ENCODE assay signal across 8 mouse cellular contexts in genomic region chr9:124439403-124439847, GRCm38 (mm10). TPM values are rescaled to one million over a fixed set of nuclear protein-coding genes. Genes with fewer than 3 reads are reported as not detected.
A peak's percentile ranks its signal among the peaks of the same experiment; 100 is the strongest.
DNase-seq lines count a peak whose midpoint lies in the region; ATAC-seq lines count a peak whose summit lies in the region.

No protein-coding gene starts in this region.

- peaks cover 21% of the 10 kb centered on the region for H3K9me3 ChIP-seq in forebrain, embryonic 15.5 days
- peaks cover 16% of the 10 kb centered on the region for H3K9me3 ChIP-seq in intestine, embryonic 15.5 days
- H3K9me3 ChIP-seq in liver, embryonic 13.5 days (replicated peaks), result peaks cover 35% of the 10 kb centered on the region
- peaks cover 10% of the 10 kb centered on the region for H3K9me3 ChIP-seq in neural tube, embryonic 11.5 days (ENCODE audit: control insufficient read depth, low read length)

- H3K27ac ChIP-seq in forebrain, embryonic 15.5 days (replicated peaks), result no peak overlapping the region
- no peak overlapping the region for H3K27ac ChIP-seq in intestine, embryonic 15.5 days
- no peak overlapping the region for H3K27ac ChIP-seq in liver, embryonic 13.5 days
- no peak overlapping the region for H3K27ac ChIP-seq in neural tube, embryonic 11.5 days (ENCODE audit: low read depth, low read length)

- peaks cover 32% of the 10 kb centered on the region for H3K36me3 ChIP-seq in forebrain, embryonic 15.5 days
- peaks cover 33% of the 10 kb centered on the region for H3K36me3 ChIP-seq in intestine, embryonic 15.5 days
- H3K36me3 ChIP-seq in liver, embryonic 13.5 days, result peaks cover 38% of the 10 kb centered on the region
- H3K36me3 ChIP-seq in neural tube, embryonic 11.5 days (ENCODE audit: control insufficient read depth, insufficient read depth, low read length), result peaks cover 31% of the 10 kb centered on the region

- H3K4me1 ChIP-seq in forebrain, embryonic 15.5 days, result no peaks in the 10 kb centered on the region
- no peaks in the 10 kb centered on the region for H3K4me1 ChIP-seq in intestine, embryonic 15.5 days (replicated peaks)
- 0 out of 2 replicates have a peak, but pooled peaks cover 4% of the 10 kb centered on the region for H3K4me1 ChIP-seq in liver, embryonic 13.5 days (replicated peaks)
- H3K4me1 ChIP-seq in neural tube, embryonic 11.5 days (ENCODE audit: control insufficient read depth, insufficient read depth, low read length), result no peaks in the 10 kb centered on the region

- 96% methylated on average over 13 of the region's 13 CpGs for WGBS in forebrain, embryonic 15.5 days
- 94% methylated on average over 13 of the region's 13 CpGs for WGBS in intestine, embryonic 15.5 days
- 82% methylated on average over 13 of the region's 13 CpGs for WGBS in liver, embryonic 13.5 days (ENCODE audit: insufficient replicate concordance)
- 91% methylated on average over 13 of the region's 13 CpGs for WGBS in neural tube, embryonic 11.5 days

- H3K27me3 ChIP-seq in forebrain, embryonic 15.5 days, result no peaks in the 10 kb centered on the region
- no peaks in the 10 kb centered on the region for H3K27me3 ChIP-seq in intestine, embryonic 15.5 days (replicated peaks)
- no peaks in the 10 kb centered on the region for H3K27me3 ChIP-seq in liver, embryonic 13.5 days
- H3K27me3 ChIP-seq in neural tube, embryonic 11.5 days (ENCODE audit: control insufficient read depth, insufficient read depth, low read length), result no peaks in the 10 kb centered on the region

- H3K4me3 ChIP-seq in forebrain, embryonic 15.5 days, result no peak overlapping the region
- H3K4me3 ChIP-seq in intestine, embryonic 15.5 days (replicated peaks), result no peak overlapping the region
- no peak overlapping the region for H3K4me3 ChIP-seq in liver, embryonic 13.5 days (replicated peaks)
- H3K4me3 ChIP-seq in neural tube, embryonic 11.5 days (ENCODE audit: low read depth, low read length), result no peak overlapping the region

- H3K4me2 ChIP-seq in forebrain, embryonic 15.5 days (replicated peaks), result no peak overlapping the region
- H3K4me2 ChIP-seq in intestine, embryonic 15.5 days (replicated peaks), result no peak overlapping the region
- H3K4me2 ChIP-seq in liver, embryonic 13.5 days, result no peak overlapping the region
- H3K4me2 ChIP-seq in neural tube, embryonic 11.5 days (ENCODE audit: low read depth), result no peak overlapping the region

- peak; percentile 77 for ATAC-seq in forebrain, embryonic 15.5 days (replicated peaks)
- peak; percentile 52 for ATAC-seq in intestine, embryonic 15.5 days
- ATAC-seq in liver, embryonic 13.5 days (ENCODE audit: low read depth), result peak; percentile 47
- peak; percentile 56 for ATAC-seq in neural tube, embryonic 11.5 days (ENCODE audit: insufficient read depth, low FRiP score, low TSS enrichment)
- no peak for ATAC-seq in frontal cortex, adult (ENCODE audit: low TSS enrichment)

- DNase-seq in right cerebral cortex, adult 18-20 months, result peak; percentile 11
- no peak for DNase-seq in right cerebral cortex, adult 2 months (ENCODE audit: low spot score in 2 of 2)
- DNase-seq in ZHBTc4 (ENCODE audit: low read depth, low spot score), result peak; percentile 74
- peak; percentile 21 for DNase-seq in liver, embryonic 13.5 days
- DNase-seq in neural tube, embryonic 11.5 days (ENCODE audit: low spot score), result peak; percentile 10

- no peak overlapping the region for H3K9ac ChIP-seq in forebrain, embryonic 15.5 days (replicated peaks)
- no peak overlapping the region for H3K9ac ChIP-seq in intestine, embryonic 15.5 days
- H3K9ac ChIP-seq in liver, embryonic 13.5 days, result no peak overlapping the region
- no peak overlapping the region for H3K9ac ChIP-seq in neural tube, embryonic 11.5 days (ENCODE audit: low read length)

RNA-seq across cellular contexts. Expression of gene Ppp2r3d, which starts 37.3 kb away (rescaled TPM):
- 166 and 167 TPM in 2 replicates for polyA plus RNA-seq in forebrain, embryonic 15.5 days (2015; fragmentation: Nextera tagmentation; extraction: Ambion mirVana)
- 135 and 148 TPM in 2 replicates for polyA plus RNA-seq in intestine, embryonic 15.5 days (2015; fragmentation: Nextera tagmentation; extraction: Ambion mirVana)
- 33.3 TPM in 2 replicates for polyA plus RNA-seq in liver, embryonic 13.5 days (2015; fragmentation: Nextera tagmentation; extraction: Ambion mirVana)
- 126 and 133 TPM in 2 replicates for polyA plus RNA-seq in neural tube, embryonic 11.5 days (2014; fragmentation: Nextera tagmentation; extraction: Ambion mirVana)

RNA-seq across cellular contexts. Expression of gene Gm21836, which starts 54.2 kb away (rescaled TPM):
- polyA plus RNA-seq in forebrain, embryonic 15.5 days (2015; fragmentation: Nextera tagmentation; extraction: Ambion mirVana), result not detected in 2 replicates
- polyA plus RNA-seq in intestine, embryonic 15.5 days (2015; fragmentation: Nextera tagmentation; extraction: Ambion mirVana), result not detected in 2 replicates
- not detected in 2 replicates for polyA plus RNA-seq in liver, embryonic 13.5 days (2015; fragmentation: Nextera tagmentation; extraction: Ambion mirVana)
- polyA plus RNA-seq in neural tube, embryonic 11.5 days (2014; fragmentation: Nextera tagmentation; extraction: Ambion mirVana), result not detected in 2 replicates

Comparison
In these comparisons a context has a peak if more than half of its experiments do, and no peak if none do; other contexts are left out.
1. DNase-seq: peak in right cerebral cortex, adult 18-20 months (single experiment), ZHBTc4 (single experiment), liver, embryonic 13.5 days (single experiment) and neural tube, embryonic 11.5 days (single experiment); none in right cerebral cortex, adult 2 months (0 of 2).